Mouse (Mus musculus) forebrain, embryonic 13.5 days (tissue): Measurements from ENCODE around the gene Wdr31. TPM values are rescaled to one million over a fixed set of nuclear protein-coding genes. Genes with fewer than 3 reads are reported as not detected.

Experiments used
- ATAC-seq: fragments of 200-750 bp; cut with Nextera tagmentation; 2 replicates; pipeline ENCODE4 v1.8.0; 2017
- H3K27ac ChIP-seq: fragments of 300-500 bp; sonication (generic); 2 replicates; pipeline ENCODE4 v1.5.1; 2015; ENCODE audit warnings: inconsistent platforms, mild to moderate bottlenecking, moderate library complexity
- H3K27me3 ChIP-seq: fragments of 300-500 bp; sonication (generic); 2 replicates; pipeline ENCODE4 v1.6.1; 2015; ENCODE audit warnings: mild to moderate bottlenecking, inconsistent platforms
- H3K36me3 ChIP-seq: fragments of 300-500 bp; sonication (generic); 2 replicates; pipeline ENCODE4 v1.6.1; 2015; ENCODE audit warnings: mild to moderate bottlenecking, inconsistent platforms; ENCODE audit not compliant: poor library complexity, severe bottlenecking
- H3K4me1 ChIP-seq: fragments of 300-500 bp; sonication (generic); 2 replicates; pipeline ENCODE4 v1.6.1; 2015; ENCODE audit warnings: inconsistent platforms
- H3K4me2 ChIP-seq: fragments of 300-500 bp; sonication (generic); 2 replicates; pipeline ENCODE4 v1.6.1; 2015; ENCODE audit warnings: inconsistent platforms, mild to moderate bottlenecking, moderate library complexity
- H3K4me3 ChIP-seq: fragments of 300-500 bp; sonication (generic); 2 replicates; pipeline ENCODE4 v1.5.1; 2015; ENCODE audit warnings: mild to moderate bottlenecking, inconsistent platforms
- H3K9ac ChIP-seq: fragments of 300-500 bp; sonication (generic); 2 replicates; pipeline ENCODE4 v1.6.1; 2015; ENCODE audit warnings: mild to moderate bottlenecking, inconsistent platforms
- H3K9me3 ChIP-seq: fragments of 300-500 bp; sonication (generic); replicated peaks from 2 replicates; pipeline ENCODE4 v1.6.1; 2016; ENCODE audit warnings: inconsistent platforms
- WGBS: fragments of 180-500 bp; shearing (Covaris S2); methylation state at CpG from one replicate; pipeline ENCODE4 v1.1.7; 2015; 5-methylcytosine and 5-hydroxymethylcytosine counted together
- polyA plus RNA-seq: library from polyadenylated mRNA; unstranded; fragments of >200 nt; fragmentation: Nextera tagmentation; extraction: Ambion mirVana; gene quantifications from 2 replicates; pipeline ENCODE4 v1.2.1, GENCODE M21; 2015

Wdr31 gene
- polyA plus RNA-seq, 1 experiment from 2014 or later, result 9.1 TPM

DNA sequence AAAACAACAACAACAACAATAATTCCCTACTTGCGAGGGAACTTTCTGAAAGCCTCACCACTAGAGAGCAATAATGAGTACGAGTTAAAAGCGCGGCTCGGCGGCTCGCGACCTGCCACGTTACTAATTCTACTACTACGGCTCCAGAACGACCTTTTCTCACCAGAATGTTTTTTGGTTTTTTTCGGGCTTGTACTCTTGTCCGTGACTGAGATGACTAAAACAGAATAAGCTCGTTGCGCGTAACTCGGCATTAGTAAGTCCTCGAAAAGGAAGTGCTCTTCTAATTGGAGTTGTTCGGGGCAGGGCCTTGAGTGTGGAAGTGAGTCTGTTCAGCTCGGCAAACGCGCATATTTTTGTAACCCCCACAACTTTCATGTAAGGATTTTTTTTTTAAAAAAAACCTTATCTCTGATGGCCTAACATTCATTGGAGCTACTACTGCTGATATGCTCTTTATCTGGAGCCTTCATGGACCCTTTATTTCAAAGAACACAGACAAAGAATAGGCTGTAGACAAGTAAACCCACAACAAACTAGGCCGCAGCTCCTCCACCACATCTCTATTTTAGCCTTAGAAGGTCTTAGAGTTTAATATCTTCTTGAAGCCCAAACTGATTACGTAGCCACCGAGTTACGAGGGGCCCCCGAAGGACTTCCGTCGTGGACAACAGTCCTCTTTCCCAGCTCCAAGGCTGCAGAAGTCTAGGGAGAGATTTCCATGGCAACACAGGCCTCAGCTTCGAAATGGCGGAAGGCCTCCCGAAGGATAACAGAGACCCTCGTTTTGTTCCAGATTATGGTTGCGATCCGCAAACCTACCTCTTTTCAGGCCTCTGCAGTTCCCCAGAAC, 62.7 kb downstream of the Wdr31 start:
- Histone ChIP-seq H3K36me3 (peaks cover 32% of the 10 kb centered on the region), H3K4me3 (peak overlapping the region; percentile 79), H3K9me3 (no peaks in the 10 kb centered on the region), H3K4me1 (peaks cover 39% of the 10 kb centered on the region), H3K9ac (peak overlapping the region; percentile 79), H3K27ac (peak overlapping the region; percentile 76), H3K4me2 (peak overlapping the region; percentile 79), H3K27me3 (no peaks in the 10 kb centered on the region)
- ATAC-seq, result peak; percentile 6
- under 1% methylated on average over 35 of the region's 35 CpGs for whole genome bisulfite sequencing

GRCm38 (mm10) chr4:62406133-62406532, 64.6 kb downstream of the Wdr31 start:
- Histone ChIP-seq H3K9ac (no peak overlapping the region), H3K36me3 (peaks cover 30% of the 10 kb centered on the region), H3K27ac (no peak overlapping the region), H3K27me3 (no peaks in the 10 kb centered on the region), H3K4me3 (no peak overlapping the region), H3K9me3 (no peaks in the 10 kb centered on the region), H3K4me1 (peaks cover 39% of the 10 kb centered on the region), H3K4me2 (peak overlapping the region; percentile 24; the same call in 1 of the 2 replicates)
- WGBS, result 83% methylated on average over 4 of the region's 4 CpGs
- ATAC-seq, result no peak

GRCm38 (mm10) chr4:62398956-62399355, 71.7 kb downstream of the Wdr31 start:
- Histone ChIP-seq H3K9ac (no peak overlapping the region), H3K9me3 (no peaks in the 10 kb centered on the region), H3K4me3 (no peak overlapping the region), H3K4me2 (no peak overlapping the region), H3K36me3 (peaks cover 84% of the 10 kb centered on the region), H3K27me3 (no peaks in the 10 kb centered on the region), H3K4me1 (no peaks in the 10 kb centered on the region), H3K27ac (no peak overlapping the region)
- 91% methylated on average over 3 of the region's 3 CpGs for WGBS
- no peak for ATAC-seq

Other genes with a start within 250 kb of the Wdr31 start
- gene Zfp37, start 239.8 kb downstream of the Wdr31 start, polyA plus RNA-seq, result 19.8 and 20.5 TPM in 2 replicates
- 8.0 and 8.1 TPM in 2 replicates for gene Slc31a2, start 208.3 kb downstream of the Wdr31 start, polyA plus RNA-seq
- gene Fkbp15, start 110.3 kb downstream of the Wdr31 start, polyA plus RNA-seq, result 19.7 and 22.8 TPM in 2 replicates
- gene Slc31a1, start 110.2 kb downstream of the Wdr31 start, polyA plus RNA-seq, result 38.2 and 43.1 TPM in 2 replicates
- 144 and 153 TPM in 2 replicates for gene Cdc26, start 62.3 kb downstream of the Wdr31 start, polyA plus RNA-seq
- gene Prpf4, start 62.1 kb downstream of the Wdr31 start, polyA plus RNA-seq, result 21.3 and 24.0 TPM in 2 replicates
- gene Rnf183, start 35.6 kb downstream of the Wdr31 start, polyA plus RNA-seq, result not detected in 2 replicates
- gene Bspry, start 9.2 kb upstream of the Wdr31 start, polyA plus RNA-seq, result 0.49 and 0.56 TPM in 2 replicates
- gene Hdhd3, start 32.6 kb upstream of the Wdr31 start, polyA plus RNA-seq, result 10.5 and 11.2 TPM in 2 replicates
- 65.4 and 69.8 TPM in 2 replicates for gene Alad, start 49.0 kb upstream of the Wdr31 start, polyA plus RNA-seq
- gene Pole3, start 54.2 kb upstream of the Wdr31 start, polyA plus RNA-seq, result 112 and 113 TPM in 2 replicates
- gene 4933430I17Rik, start 54.5 kb upstream of the Wdr31 start, polyA plus RNA-seq, result 0.80 and 1.1 TPM in 2 replicates
- 49.0 and 56.6 TPM in 2 replicates for gene Rgs3, start 89.0 kb upstream of the Wdr31 start, polyA plus RNA-seq